Mouse (Mus musculus) small intestine, adult 2 months (tissue): ENCODE data around the gene Sae1. TPM values are rescaled to one million over a fixed set of nuclear protein-coding genes. Genes with fewer than 3 reads are reported as not detected.

ENCODE experiments used
- H3K27ac ChIP-seq: fragments of 200-500 bp; 2 replicates; pipeline ENCODE4 v1.5.1; 2012; ENCODE audit warnings: low read depth, low read length, control low read depth, inconsistent platforms; ENCODE audit not compliant: insufficient read depth
- H3K27me3 ChIP-seq: fragments of 200-500 bp; 2 replicates; pipeline ENCODE4 v1.6.1; 2012; ENCODE audit warnings: mild to moderate bottlenecking, moderate library complexity, low read length, inconsistent platforms; ENCODE audit not compliant: control insufficient read depth, insufficient read depth
- H3K36me3 ChIP-seq: fragments of 200-500 bp; 2 replicates; pipeline ENCODE4 v1.6.1; 2012; ENCODE audit warnings: mild to moderate bottlenecking, low read length, control low read depth, inconsistent platforms; ENCODE audit not compliant: control insufficient read depth, insufficient read depth
- H3K4me1 ChIP-seq: fragments of 200-500 bp; 2 replicates; pipeline ENCODE4 v1.6.1; 2012; ENCODE audit warnings: low read length, inconsistent platforms, mixed read lengths; ENCODE audit not compliant: control insufficient read depth, insufficient read depth, insufficient read length
- H3K4me3 ChIP-seq: fragments of 200-500 bp; 2 replicates; pipeline ENCODE4 v1.5.1; 2012; ENCODE audit warnings: low read depth, mild to moderate bottlenecking, control low read depth, inconsistent platforms, low read length, moderate library complexity
- CTCF ChIP-seq: fragments of 200-500 bp; IDR thresholded peaks from 2 replicates; pipeline ENCODE4 v1.5.1; 2012; ENCODE audit warnings: low read depth, mild to moderate bottlenecking, control low read depth, inconsistent platforms, low read length, moderate library complexity, mixed read lengths; ENCODE audit not compliant: insufficient replicate concordance, insufficient read length; ENCODE audit errors: extremely low read depth
- POLR2A ChIP-seq: fragments of 200-500 bp; IDR thresholded peaks from 2 replicates; pipeline ENCODE4 v1.6.1; 2012; ENCODE audit warnings: low read depth, mild to moderate bottlenecking, control low read depth, inconsistent platforms, low read length, moderate library complexity
- WGBS: fragments of 180-500 bp; shearing (Covaris S2); methylation state at CpG from one replicate; pipeline ENCODE4 v1.1.7; 2018; 5-methylcytosine and 5-hydroxymethylcytosine counted together
- polyA plus RNA-seq: library from polyadenylated mRNA; depleted of rRNA; stranded (reverse); fragments of >200 nt; gene quantifications from 2 replicates; pipeline ENCODE4 v1.2.3, GENCODE M21; 2012; rRNA removed

Sae1 gene
- polyA plus RNA-seq, 1 experiment: 15.0 TPM

- H3K4me3 ChIP-seq: peak within 1 kb of the TSS; percentile 93
- H3K4me1 ChIP-seq: peaks cover 31% of the 10 kb centered on the region
- 1% methylated on average over 48 of the region's 49 CpGs for WGBS
- peaks cover 20% of the 10 kb centered on the region for H3K36me3 ChIP-seq
- H3K27me3 ChIP-seq: no peaks in the 10 kb centered on the region
- TF ChIP-seq CTCF: no peak
- TF ChIP-seq POLR2A: 0 out of 2 replicates have a peak, but pooled peaks have one; percentile 15
- H3K27ac ChIP-seq: peak within 1 kb of the TSS; percentile 76
These were observed 114.4 kb downstream of the Sae1 start, which contains the start of gene Inafm1 for GRCm38 (mm10) chr7:16273081-16273765. TSS of gene Inafm1 (minus strand) at chr7:16273617.

DNA sequence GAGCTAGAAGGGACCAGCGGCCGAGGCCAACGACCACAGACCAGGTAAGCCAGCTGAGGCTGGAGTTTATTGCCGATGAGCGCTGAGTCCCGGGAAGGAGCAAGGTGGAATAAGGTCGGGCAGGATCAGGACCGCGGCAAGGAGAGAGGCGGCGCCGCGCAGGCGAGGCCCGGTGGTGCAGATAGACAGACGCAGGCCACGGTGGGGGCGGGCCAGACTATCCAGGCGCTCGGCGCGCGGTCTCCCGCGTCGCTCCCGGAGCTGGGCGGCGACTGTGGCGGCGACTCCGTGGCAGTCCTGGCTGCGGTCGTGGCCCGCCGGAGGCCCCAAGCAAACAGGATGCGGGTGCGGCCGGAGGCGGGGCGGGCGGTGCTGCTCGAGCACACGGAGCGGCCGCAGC, 114.9 kb downstream of the Sae1 start:
- TF ChIP-seq POLR2A (no peak; the same call in 1 of the 2 replicates), CTCF (peak; percentile 24; the same call in 1 of the 2 replicates)
- peaks cover 16% of the 10 kb centered on the region for H3K36me3 ChIP-seq
- peaks cover 31% of the 10 kb centered on the region for H3K4me1 ChIP-seq
- H3K27ac ChIP-seq: peak overlapping the region; percentile 76
- peak overlapping the region; percentile 93 for H3K4me3 ChIP-seq
- H3K27me3 ChIP-seq: no peaks in the 10 kb centered on the region
- under 1% methylated on average over 46 of the region's 46 CpGs for WGBS

- Histone ChIP-seq H3K4me1 (peaks cover 28% of the 10 kb centered on the region), H3K4me3 (no peak overlapping the region), H3K27ac (no peak overlapping the region), H3K27me3 (no peaks in the 10 kb centered on the region), H3K36me3 (peaks cover 11% of the 10 kb centered on the region)
- 54% methylated on average over 1 of the region's 1 CpGs for WGBS
- TF ChIP-seq CTCF (no peak), POLR2A (no peak)
These were observed 116.5 kb downstream of the Sae1 start for GRCm38 (mm10) chr7:16271139-16271538.

Other genes starting within 250 kb of the Sae1 start
- gene Meis3, start 212.7 kb downstream of the Sae1 start, polyA plus RNA-seq: 20.3 and 21.6 TPM in 2 replicates
- gene Dhx34, start 165.8 kb downstream of the Sae1 start, polyA plus RNA-seq: 28.7 and 49.1 TPM in 2 replicates
- gene C5ar2, start 143.7 kb downstream of the Sae1 start, polyA plus RNA-seq: 0.32 and 0.34 TPM in 2 replicates
- 5.4 and 5.7 TPM in 2 replicates for gene C5ar1, start 128.3 kb downstream of the Sae1 start, polyA plus RNA-seq
- 61.0 and 121 TPM in 2 replicates for gene Inafm1, start 114.2 kb downstream of the Sae1 start, polyA plus RNA-seq
- gene Ccdc9, start 101.0 kb downstream of the Sae1 start, polyA plus RNA-seq: 14.2 and 24.9 TPM in 2 replicates
- 8.3 and 50.9 TPM in 2 replicates for gene Bbc3, start 79.4 kb downstream of the Sae1 start, polyA plus RNA-seq
- 23.3 and 60.6 TPM in 2 replicates for gene Zc3h4, start 13.1 kb upstream of the Sae1 start, polyA plus RNA-seq
- gene Tmem160, start 65.0 kb upstream of the Sae1 start, polyA plus RNA-seq: 156 and 330 TPM in 2 replicates
- gene Npas1, start 89.9 kb upstream of the Sae1 start, polyA plus RNA-seq: 0.05 TPM in 1 of 2 replicates, not detected in the other
- gene Arhgap35, start 227.2 kb upstream of the Sae1 start, polyA plus RNA-seq: 3.6 and 11.6 TPM in 2 replicates